4 mouse cellular contexts compared by ENCODE assay signal in genomic region chr2:45265819-45266218, GRCm38 (mm10).
"Had no signal": no experiment of that assay in that cellular context is flagged by ENCODE, and none has a peak within 500 bp of the region (broad histone marks: within the 10 kb centered on the region; RNA-seq: fewer than 3 reads in every experiment).

No protein-coding gene starts in this region.

- DNase-seq: liver; lung, adult 18-20 months; right cerebral cortex, postnatal 14 days; thymus, postnatal 14 days had no signal
